Mouse (Mus musculus) B cell, adult 62 days (primary cell): Measurements from ENCODE around the gene Vps39. TPM values are rescaled to one million over a fixed set of nuclear protein-coding genes. Genes with fewer than 3 reads are reported as not detected.

Source experiments
- total RNA-seq: library from RNA; stranded (reverse); gene quantifications from 4 replicates; pipeline ENCODE4 v1.2.4, GENCODE M21; 2023

Vps39 gene
- 59.9 to 81.8 TPM (median 70.3 TPM) in 4 replicates for total RNA-seq

DNA sequence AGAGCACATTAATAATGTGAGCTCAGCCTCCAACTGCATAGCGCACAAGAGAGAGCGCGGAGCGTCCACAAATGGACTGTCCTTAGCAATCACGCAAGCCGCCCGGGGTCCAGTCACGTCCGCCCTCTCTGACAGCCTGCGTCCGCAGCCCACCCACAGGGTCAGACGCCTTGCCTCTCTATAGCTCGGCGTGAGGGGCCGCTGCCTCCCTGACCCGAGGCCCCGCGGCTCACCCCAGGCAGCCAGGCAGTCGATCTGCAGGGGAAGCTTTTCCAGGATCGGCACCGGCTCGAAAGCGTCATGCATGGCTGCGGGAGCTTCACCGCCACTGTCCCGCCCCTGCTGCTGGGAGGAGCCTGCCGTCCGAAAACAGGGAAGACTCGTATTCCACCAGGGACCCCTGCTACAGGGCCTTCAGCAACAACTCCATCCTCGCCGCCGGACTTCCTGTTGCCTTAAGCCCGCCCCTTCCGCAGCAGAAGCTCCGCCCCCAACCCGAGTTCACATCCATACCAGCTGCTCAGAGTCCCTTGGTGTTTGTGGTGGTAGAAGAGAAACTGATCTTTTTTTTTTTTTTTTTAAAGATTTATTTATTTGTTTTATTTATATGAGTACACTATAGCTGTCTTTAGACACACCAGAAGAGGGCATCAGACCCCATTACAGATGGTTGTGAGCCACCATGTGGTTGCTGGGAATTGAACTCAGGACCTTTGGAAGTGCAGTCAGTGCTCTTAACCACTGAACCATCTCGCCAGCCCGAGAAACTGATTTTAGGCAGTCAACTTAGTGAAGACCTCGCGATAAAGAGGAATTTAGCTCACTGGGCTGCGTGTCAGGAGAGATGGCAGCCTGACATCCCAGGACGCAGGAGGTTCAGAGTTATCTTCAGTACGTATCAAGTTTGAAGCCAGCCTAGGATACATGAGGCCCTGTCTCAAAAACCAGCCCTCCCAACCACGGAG lies at the start of gene Vps39:
Gene Vps39 (minus strand): TSS at position 456 of the 965 bp plus-strand sequence.

DNA sequence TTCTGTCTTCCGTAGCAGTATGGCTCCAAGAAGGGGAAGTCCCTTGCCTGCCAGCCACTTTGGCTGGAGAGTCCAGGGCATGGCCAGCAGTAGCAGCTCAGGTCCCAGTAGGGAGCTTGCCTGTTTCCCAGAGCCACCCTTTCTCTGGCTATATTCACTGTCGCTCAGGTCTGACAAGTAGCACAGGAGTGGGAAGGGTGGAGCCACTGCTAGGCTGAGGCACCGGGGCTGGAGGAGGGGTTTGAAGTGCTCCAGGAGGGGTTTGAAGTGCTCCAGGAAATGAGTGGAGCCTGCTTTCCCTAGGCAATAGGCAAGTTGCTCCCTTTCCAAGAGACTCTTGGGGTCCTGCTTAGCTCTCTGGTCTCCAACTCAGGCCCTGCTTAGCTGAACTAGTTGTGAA lies 39.0 kb downstream of the Vps39 start, which contains the start of gene Pla2g4f:
Gene Pla2g4f (minus strand): TSS at position 190 of the 400 bp plus-strand sequence.

DNA sequence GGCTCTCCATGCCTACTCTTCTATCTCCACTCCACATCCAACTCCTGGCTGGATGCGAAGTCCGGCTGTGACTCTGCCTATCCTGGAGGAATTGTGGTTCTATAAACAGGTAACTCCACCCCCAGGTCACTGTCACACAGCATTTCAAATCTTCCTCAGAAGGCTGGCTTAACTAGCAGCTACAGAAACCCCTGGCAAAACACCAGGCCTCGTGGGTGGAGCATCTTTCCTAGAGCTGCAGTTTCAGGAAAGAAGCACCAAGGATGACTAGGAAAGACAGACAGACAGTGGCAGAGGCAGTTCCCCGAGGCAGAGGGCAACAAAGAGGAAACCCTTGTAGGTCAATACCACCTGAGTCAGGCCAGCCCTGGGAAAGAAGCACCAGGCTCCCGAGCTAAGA lies 63.9 kb downstream of the Vps39 start, which contains the start of gene Pla2g4d:
Gene Pla2g4d (minus strand): TSS at position 203 of the 400 bp plus-strand sequence.

Other genes starting within 250 kb of the Vps39 start
- 90.2 to 111 TPM (median 102 TPM) in 4 replicates for gene Ehd4, start 198.5 kb downstream of the Vps39 start, total RNA-seq
- not detected in 4 replicates for gene Pla2g4e, start 107.8 kb downstream of the Vps39 start, total RNA-seq
- not detected in 4 replicates for gene Pla2g4d, start 63.9 kb downstream of the Vps39 start, total RNA-seq
- gene Pla2g4f, start 39.0 kb downstream of the Vps39 start, total RNA-seq, result 0.18 to 0.53 TPM in 2 of 4 replicates, not detected in the others
- gene Ganc, start 50.8 kb upstream of the Vps39 start, total RNA-seq, result 41.0 to 54.8 TPM (median 42.9 TPM) in 4 replicates
- gene Tmem87a, start 51.0 kb upstream of the Vps39 start, total RNA-seq, result 51.9 to 54.2 TPM (median 54.0 TPM) in 4 replicates
- 0.73 to 2.2 TPM (median 1.4 TPM) in 4 replicates for gene Capn3, start 102.9 kb upstream of the Vps39 start, total RNA-seq
- gene Zfp106, start 210.7 kb upstream of the Vps39 start, total RNA-seq, result 116 to 120 TPM (median 119 TPM) in 4 replicates
- 36.5 to 52.1 TPM (median 46.1 TPM) in 4 replicates for gene Snap23, start 214.5 kb upstream of the Vps39 start, total RNA-seq